Mouse (Mus musculus): Measurements from ENCODE around the gene Scamp2. TPM values are rescaled to one million over a fixed set of nuclear protein-coding genes. Genes with fewer than 3 reads are reported as not detected.
A peak's percentile ranks its signal among the peaks of the same experiment; 100 is the strongest.

Scamp2 gene
- polyA plus RNA-seq, 1 experiment from 2014 or later: 26.2 TPM

DNA sequence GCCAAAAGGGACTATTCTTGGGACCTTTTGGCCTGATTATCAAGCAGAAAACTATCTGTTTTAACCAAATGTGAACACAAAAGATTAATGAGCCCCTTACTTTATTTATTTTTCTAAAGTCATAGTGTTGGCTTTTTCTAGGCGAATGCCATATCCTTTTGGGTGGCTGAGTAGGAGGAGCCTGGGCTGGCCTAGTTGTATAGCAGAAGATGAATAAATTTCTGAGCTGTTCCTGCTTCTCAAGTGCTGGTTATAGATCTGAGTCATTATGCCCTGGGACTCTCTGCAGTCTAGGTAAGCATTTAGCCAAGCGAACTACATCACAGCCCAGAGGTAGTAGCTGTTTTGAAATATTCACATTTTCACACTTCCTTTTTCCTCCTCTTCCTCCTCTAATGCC lies 35.2 kb upstream of the Scamp2 start:
- H3K4me1 ChIP-seq (ENCODE audit: control insufficient read depth, low read depth, low read length): peaks cover 36% of the 10 kb centered on the region
- no peak for ATAC-seq (ENCODE audit: low read depth)

DNA sequence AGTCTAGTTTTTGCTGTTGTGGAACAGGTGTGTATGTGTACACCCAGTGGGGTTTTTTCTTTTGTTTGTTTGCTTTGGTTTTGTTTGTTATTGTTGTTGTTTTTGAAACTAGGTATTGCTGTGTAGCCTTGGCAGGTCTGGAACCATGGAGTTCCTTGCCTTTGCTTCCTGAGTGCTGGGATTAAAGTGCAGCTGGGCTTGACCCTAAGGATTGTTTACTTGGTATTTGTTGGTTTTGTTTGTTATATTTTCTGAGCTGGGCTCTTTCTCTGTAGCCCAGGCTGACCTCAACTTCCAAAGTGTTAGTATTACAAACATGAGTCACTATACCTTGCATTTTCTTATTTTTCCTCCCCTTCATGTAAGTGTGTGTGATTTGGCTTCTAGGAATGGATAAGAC lies 34.3 kb upstream of the Scamp2 start:
- Histone ChIP-seq H3K4me2 (ENCODE audit: low read depth, low read length) (no peak overlapping the region), H3K36me3 (ENCODE audit: control insufficient read depth, insufficient read depth) (peaks cover 14% of the 10 kb centered on the region), H3K27ac (ENCODE audit: low read length) (no peak overlapping the region; the same call in 1 of the 2 replicates), H3K9ac (ENCODE audit: low read depth, low read length) (no peak overlapping the region; the same call in 1 of the 2 replicates), H3K4me1 (ENCODE audit: control insufficient read depth, low read depth, low read length) (peaks cover 35% of the 10 kb centered on the region), H3K9me3 (replicated peaks; ENCODE audit: control insufficient read depth, low read length) (no peaks in the 10 kb centered on the region), H3K4me3 (ENCODE audit: low read depth, low read length) (no peak overlapping the region), H3K27me3 (ENCODE audit: control insufficient read depth, insufficient read depth, low read depth, low read length) (no peaks in the 10 kb centered on the region)
- ATAC-seq (ENCODE audit: low read depth): no peak

More for the DNA sequence above, 35.2 kb upstream of the Scamp2 start:
- H3K27ac ChIP-seq (ENCODE audit: low read length): no peak overlapping the region; the same call in 1 of the 2 replicates
- H3K4me3 ChIP-seq (ENCODE audit: low read depth, low read length): no peak overlapping the region
- WGBS (ENCODE audit: insufficient replicate concordance): 58% methylated on average over 2 of the region's 2 CpGs
- peaks cover 9% of the 10 kb centered on the region for H3K36me3 ChIP-seq (ENCODE audit: control insufficient read depth, insufficient read depth)
- H3K27me3 ChIP-seq (ENCODE audit: control insufficient read depth, insufficient read depth, low read depth, low read length): no peaks in the 10 kb centered on the region
- H3K9ac ChIP-seq (ENCODE audit: low read depth, low read length): no peak overlapping the region
- no peak overlapping the region for H3K4me2 ChIP-seq (ENCODE audit: low read depth, low read length)
- H3K9me3 ChIP-seq (replicated peaks; ENCODE audit: control insufficient read depth, low read length): no peaks in the 10 kb centered on the region

DNA sequence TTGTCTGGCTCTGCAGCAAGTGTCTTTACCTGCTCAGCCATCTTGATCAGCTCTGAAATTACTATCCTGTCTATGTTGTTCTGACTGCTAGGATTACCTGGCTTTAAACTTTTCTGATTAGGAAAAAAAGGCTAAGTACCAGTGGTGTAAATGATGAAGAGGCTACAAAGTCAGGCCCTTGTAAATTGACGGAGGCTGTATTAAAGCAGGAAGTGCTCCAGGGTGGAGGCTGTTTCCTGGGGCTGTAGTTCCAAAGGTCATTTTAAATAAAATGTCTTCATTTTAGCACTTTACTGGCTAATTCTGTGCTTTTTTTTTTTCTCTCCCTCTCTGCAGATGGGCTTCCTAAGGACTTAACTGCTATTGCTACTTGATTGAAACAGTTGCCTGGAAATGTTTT lies 28.8 kb upstream of the Scamp2 start:
- Histone ChIP-seq H3K27me3 (ENCODE audit: control insufficient read depth, insufficient read depth, low read depth, low read length) (no peaks in the 10 kb centered on the region), H3K27ac (ENCODE audit: low read length) (no peak overlapping the region), H3K4me1 (ENCODE audit: control insufficient read depth, low read depth, low read length) (peaks cover 6% of the 10 kb centered on the region), H3K4me2 (ENCODE audit: low read depth, low read length) (no peak overlapping the region), H3K9ac (ENCODE audit: low read depth, low read length) (no peak overlapping the region), H3K36me3 (ENCODE audit: control insufficient read depth, insufficient read depth) (peaks cover 24% of the 10 kb centered on the region), H3K4me3 (ENCODE audit: low read depth, low read length) (no peak overlapping the region), H3K9me3 (replicated peaks; ENCODE audit: control insufficient read depth, low read length) (no peaks in the 10 kb centered on the region)
- 70% methylated on average over 1 of the region's 1 CpGs for WGBS (ENCODE audit: insufficient replicate concordance)
- ATAC-seq (ENCODE audit: low read depth): no peak

DNA sequence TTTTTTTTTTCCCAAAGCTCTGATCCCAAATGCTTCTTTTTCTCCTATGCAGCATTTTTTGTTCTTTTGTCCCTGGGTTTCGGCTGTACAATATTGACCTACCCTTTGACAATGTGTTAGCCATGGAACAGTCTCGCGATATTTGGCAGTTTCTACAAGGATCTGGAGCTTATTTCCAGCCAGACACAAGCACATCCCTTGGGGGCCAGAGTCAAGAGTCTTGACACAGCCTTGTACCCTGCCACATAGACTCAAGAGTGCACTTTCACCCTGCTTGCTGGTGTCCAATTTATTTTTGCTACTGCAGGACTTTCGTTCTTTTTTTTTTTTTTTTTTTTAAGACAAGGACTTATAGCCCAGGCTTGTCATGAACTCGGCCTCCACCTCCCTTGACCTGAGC lies 24.4 kb upstream of the Scamp2 start:
- Histone ChIP-seq H3K4me3 (ENCODE audit: low read depth, low read length) (no peak overlapping the region; the same call in 1 of the 2 replicates), H3K4me1 (ENCODE audit: control insufficient read depth, low read depth, low read length) (peaks cover 14% of the 10 kb centered on the region), H3K9ac (ENCODE audit: low read depth, low read length) (no peak overlapping the region), H3K9me3 (replicated peaks; ENCODE audit: control insufficient read depth, low read length) (no peaks in the 10 kb centered on the region), H3K36me3 (ENCODE audit: control insufficient read depth, insufficient read depth) (peaks cover 16% of the 10 kb centered on the region), H3K27me3 (ENCODE audit: control insufficient read depth, insufficient read depth, low read depth, low read length) (no peaks in the 10 kb centered on the region), H3K27ac (ENCODE audit: low read length) (peak overlapping the region; percentile 77; the same call in 1 of the 2 replicates), H3K4me2 (ENCODE audit: low read depth, low read length) (peak overlapping the region; percentile 93; the same call in 1 of the 2 replicates)
- 81% methylated on average over 5 of the region's 5 CpGs for WGBS (ENCODE audit: insufficient replicate concordance)
- ATAC-seq (ENCODE audit: low read depth): no peak

DNA sequence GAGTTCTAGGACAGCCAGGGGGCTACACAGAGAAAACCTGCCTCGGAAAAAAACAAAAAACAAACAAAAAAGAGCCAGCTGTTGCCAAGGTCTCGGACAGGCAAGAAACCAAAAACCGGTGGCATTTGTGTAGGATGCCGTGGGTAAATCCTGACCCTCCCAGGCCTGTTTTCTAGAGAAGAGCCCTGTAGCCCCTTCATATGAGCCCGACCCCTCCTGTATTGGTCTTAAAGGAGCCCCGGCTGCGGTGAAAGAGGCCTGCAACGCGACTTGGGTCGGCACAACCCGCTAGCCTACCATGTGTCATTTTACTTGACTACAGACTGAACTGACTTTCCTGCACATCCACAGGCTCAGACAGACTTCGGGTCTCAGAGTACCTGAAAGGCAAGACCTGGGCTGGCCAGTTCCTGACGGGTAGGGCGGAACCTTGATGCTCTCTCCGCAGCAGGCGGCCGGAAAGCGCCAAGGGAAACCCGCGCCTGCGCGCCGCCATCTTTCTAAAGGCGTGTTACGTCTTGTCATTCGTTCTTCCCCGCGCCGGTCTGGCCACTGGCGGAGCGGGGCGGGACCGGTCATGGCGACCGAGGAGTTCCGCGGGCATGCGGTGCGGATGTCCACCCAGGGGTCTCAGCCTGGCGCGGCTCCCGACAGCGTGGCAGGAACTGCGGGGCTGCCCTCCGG lies 23.6 kb upstream of the Scamp2 start, which contains the start of gene Fam219b:
Fam219b (plus strand) TSS at position 485 of the 684 bp plus-strand sequence.
- H3K9ac ChIP-seq (ENCODE audit: low read depth, low read length): peak within 1 kb of the TSS; percentile 90

DNA sequence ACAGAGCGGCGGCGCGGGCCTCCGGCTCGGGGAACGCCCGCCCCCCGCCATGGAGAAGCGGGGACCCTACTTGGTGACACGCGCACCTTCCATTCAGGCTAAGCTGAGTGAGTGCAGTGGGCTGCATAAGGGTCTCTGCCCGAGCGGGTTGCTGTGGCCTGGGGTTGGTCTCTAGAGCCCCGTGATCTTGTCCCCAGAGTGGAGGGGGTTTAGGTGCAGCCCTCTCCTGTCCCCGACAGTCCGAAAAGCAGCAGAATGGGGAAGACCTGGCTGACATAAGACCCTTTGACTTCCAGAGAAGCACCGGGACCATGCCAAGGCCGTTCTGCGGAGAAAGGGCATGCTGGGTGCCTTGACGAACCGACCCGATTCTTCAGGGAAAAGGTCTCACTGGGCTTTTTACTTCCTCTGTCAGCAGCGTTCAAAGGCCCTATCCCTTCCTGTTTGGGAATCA lies 23.0 kb upstream of the Scamp2 start:
- peaks cover 14% of the 10 kb centered on the region for H3K36me3 ChIP-seq (ENCODE audit: control insufficient read depth, insufficient read depth)
- peak overlapping the region; percentile 90 for H3K9ac ChIP-seq (ENCODE audit: low read depth, low read length)
- peaks cover 14% of the 10 kb centered on the region for H3K4me1 ChIP-seq (ENCODE audit: control insufficient read depth, low read depth, low read length)
- H3K27me3 ChIP-seq (ENCODE audit: control insufficient read depth, insufficient read depth, low read depth, low read length): no peaks in the 10 kb centered on the region
- H3K27ac ChIP-seq (ENCODE audit: low read length): peak overlapping the region; percentile 78
- peak overlapping the region; percentile 90 for H3K4me3 ChIP-seq (ENCODE audit: low read depth, low read length)
- peak overlapping the region; percentile 93 for H3K4me2 ChIP-seq (ENCODE audit: low read depth, low read length)
- ATAC-seq (ENCODE audit: low read depth): no peak
- WGBS (ENCODE audit: insufficient replicate concordance): under 1% methylated on average over 24 of the region's 24 CpGs
- no peaks in the 10 kb centered on the region for H3K9me3 ChIP-seq (replicated peaks; ENCODE audit: control insufficient read depth, low read length)

More for the DNA sequence above, 23.6 kb upstream of the Scamp2 start, which contains the start of gene Fam219b:
- Histone ChIP-seq H3K27me3 (ENCODE audit: control insufficient read depth, insufficient read depth, low read depth, low read length) (no peaks in the 10 kb centered on the region), H3K4me2 (ENCODE audit: low read depth, low read length) (peak within 1 kb of the TSS; percentile 93), H3K27ac (ENCODE audit: low read length) (peak within 1 kb of the TSS; percentile 78), H3K4me1 (ENCODE audit: control insufficient read depth, low read depth, low read length) (peaks cover 14% of the 10 kb centered on the region), H3K9me3 (replicated peaks; ENCODE audit: control insufficient read depth, low read length) (no peaks in the 10 kb centered on the region), H3K36me3 (ENCODE audit: control insufficient read depth, insufficient read depth) (peaks cover 12% of the 10 kb centered on the region), H3K4me3 (ENCODE audit: low read depth, low read length) (peak within 1 kb of the TSS; percentile 90)
- 2% methylated on average over 45 of the region's 45 CpGs for WGBS (ENCODE audit: insufficient replicate concordance)
- peak; percentile 93 for ATAC-seq (ENCODE audit: low read depth)

DNA sequence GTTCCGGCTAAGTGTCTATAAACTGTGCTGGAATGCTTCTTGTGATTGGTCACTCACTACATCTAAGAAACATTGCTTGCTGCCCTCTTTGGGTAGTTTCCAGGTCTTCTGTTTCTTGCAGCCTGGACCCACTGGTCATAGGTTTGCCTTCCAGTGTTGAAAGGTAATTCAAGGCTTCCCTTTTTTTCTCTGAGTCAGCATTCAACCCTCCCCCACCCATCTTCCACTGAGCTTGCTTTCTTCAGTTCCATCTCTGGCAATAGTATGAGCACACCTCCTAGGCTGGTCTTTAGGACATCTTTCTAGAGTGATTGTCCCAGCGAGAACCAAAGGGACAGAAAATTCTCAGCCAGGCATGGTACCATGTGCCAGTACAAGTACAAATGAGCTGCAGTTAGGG lies 21.2 kb upstream of the Scamp2 start:
- no peak overlapping the region for H3K4me2 ChIP-seq (ENCODE audit: low read depth, low read length)
- peaks cover 14% of the 10 kb centered on the region for H3K4me1 ChIP-seq (ENCODE audit: control insufficient read depth, low read depth, low read length)
- no peaks in the 10 kb centered on the region for H3K9me3 ChIP-seq (replicated peaks; ENCODE audit: control insufficient read depth, low read length)
- H3K27me3 ChIP-seq (ENCODE audit: control insufficient read depth, insufficient read depth, low read depth, low read length): no peaks in the 10 kb centered on the region
- H3K4me3 ChIP-seq (ENCODE audit: low read depth, low read length): no peak overlapping the region
- 70% methylated on average over 2 of the region's 2 CpGs for WGBS (ENCODE audit: insufficient replicate concordance)
- H3K9ac ChIP-seq (ENCODE audit: low read depth, low read length): no peak overlapping the region
- peaks cover 10% of the 10 kb centered on the region for H3K36me3 ChIP-seq (ENCODE audit: control insufficient read depth, insufficient read depth)
- H3K27ac ChIP-seq (ENCODE audit: low read length): no peak overlapping the region
- ATAC-seq (ENCODE audit: low read depth): no peak

DNA sequence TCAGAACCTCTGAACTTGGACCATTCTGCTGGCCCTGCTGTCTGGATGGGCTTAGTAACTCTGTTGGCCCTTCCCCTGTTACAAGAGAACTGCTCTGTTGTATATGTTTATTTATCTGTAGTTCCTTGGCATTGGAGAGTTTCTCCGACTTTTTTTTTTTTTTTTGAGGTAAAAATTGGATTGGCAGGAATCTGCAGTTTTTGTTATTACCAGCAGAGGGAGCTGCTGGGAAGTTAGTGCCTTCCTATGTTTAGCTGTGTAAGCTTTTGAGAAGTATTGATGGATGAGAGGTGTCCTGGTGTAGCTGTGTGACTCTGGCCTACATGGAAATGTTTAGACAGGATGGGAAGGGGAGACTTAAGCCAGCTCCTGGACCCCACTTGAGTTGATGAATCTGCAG lies 19.4 kb upstream of the Scamp2 start:
- H3K4me1 ChIP-seq (ENCODE audit: control insufficient read depth, low read depth, low read length): peaks cover 14% of the 10 kb centered on the region
- 0% methylated on average over 1 of the region's 1 CpGs for WGBS (ENCODE audit: insufficient replicate concordance)
- H3K9ac ChIP-seq (ENCODE audit: low read depth, low read length): no peak overlapping the region
- peaks cover 10% of the 10 kb centered on the region for H3K36me3 ChIP-seq (ENCODE audit: control insufficient read depth, insufficient read depth)
- H3K4me2 ChIP-seq (ENCODE audit: low read depth, low read length): no peak overlapping the region
- no peak overlapping the region for H3K4me3 ChIP-seq (ENCODE audit: low read depth, low read length)
- H3K9me3 ChIP-seq (replicated peaks; ENCODE audit: control insufficient read depth, low read length): no peaks in the 10 kb centered on the region
- H3K27me3 ChIP-seq (ENCODE audit: control insufficient read depth, insufficient read depth, low read depth, low read length): no peaks in the 10 kb centered on the region
- H3K27ac ChIP-seq (ENCODE audit: low read length): no peak overlapping the region
- no peak for ATAC-seq (ENCODE audit: low read depth)

DNA sequence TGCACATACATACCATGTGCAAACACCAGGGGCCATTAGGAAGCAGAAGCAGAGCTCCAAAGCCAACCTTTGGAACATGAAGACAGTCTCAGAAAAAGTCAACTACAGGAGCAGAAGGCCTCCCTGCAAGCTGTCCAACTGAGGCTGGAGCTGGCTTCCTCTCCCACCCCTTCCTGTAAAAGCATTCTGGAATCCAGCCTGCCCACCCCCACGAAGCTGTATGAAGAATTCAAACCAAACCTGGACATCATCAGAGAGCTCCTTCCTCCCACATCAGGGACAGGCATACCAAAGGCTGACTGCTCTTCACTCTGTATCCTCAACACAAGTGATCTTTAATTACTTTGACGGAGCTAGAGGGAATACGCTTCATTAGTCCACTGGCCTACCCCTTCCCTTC lies 16.8 kb upstream of the Scamp2 start:
- Histone ChIP-seq H3K4me3 (ENCODE audit: low read depth, low read length) (no peak overlapping the region), H3K27ac (ENCODE audit: low read length) (no peak overlapping the region), H3K27me3 (ENCODE audit: control insufficient read depth, insufficient read depth, low read depth, low read length) (no peaks in the 10 kb centered on the region), H3K4me1 (ENCODE audit: control insufficient read depth, low read depth, low read length) (peaks cover 9% of the 10 kb centered on the region), H3K9me3 (replicated peaks; ENCODE audit: control insufficient read depth, low read length) (no peaks in the 10 kb centered on the region), H3K4me2 (ENCODE audit: low read depth, low read length) (no peak overlapping the region), H3K9ac (ENCODE audit: low read depth, low read length) (no peak overlapping the region), H3K36me3 (ENCODE audit: control insufficient read depth, insufficient read depth) (peaks cover 10% of the 10 kb centered on the region)
- 74% methylated on average over 3 of the region's 3 CpGs for WGBS (ENCODE audit: insufficient replicate concordance)
- ATAC-seq (ENCODE audit: low read depth): no peak

Measured in liver, embryonic 16.5 days (tissue).